Mouse (Mus musculus) brain, embryonic 14.5 days (tissue): Measurements from ENCODE around the gene Taf4. TPM values are rescaled to one million over a fixed set of nuclear protein-coding genes. Genes with fewer than 3 reads are reported as not detected.

Source experiments
- DNase-seq: peaks from one replicate; pipeline ENCODE4 v3.0.0-alpha.2; 2011; ENCODE audit warnings: low read depth
- CTCF ChIP-seq: fragments of 200-500 bp; IDR thresholded peaks from 2 replicates; pipeline ENCODE4 v1.5.1; 2012; ENCODE audit warnings: inconsistent platforms, mild to moderate bottlenecking, moderate library complexity, borderline replicate concordance; ENCODE audit not compliant: insufficient read depth, insufficient read length; ENCODE audit errors: extremely low read depth
- POLR2A ChIP-seq: fragments of 200-500 bp; IDR thresholded peaks from 2 replicates; pipeline ENCODE4 v1.6.1; 2012; ENCODE audit warnings: mild to moderate bottlenecking, inconsistent platforms, borderline replicate concordance; ENCODE audit not compliant: poor library complexity, insufficient read depth, insufficient read length, severe bottlenecking; ENCODE audit errors: extremely low read depth
- polyA plus RNA-seq: library from polyadenylated mRNA; depleted of rRNA; stranded (reverse); fragments of >200 nt; gene quantifications from 2 replicates; pipeline ENCODE4 v1.2.3, GENCODE M21; 2012

Gene Taf4
- polyA plus RNA-seq, 1 experiment: 20.8 TPM

DNA sequence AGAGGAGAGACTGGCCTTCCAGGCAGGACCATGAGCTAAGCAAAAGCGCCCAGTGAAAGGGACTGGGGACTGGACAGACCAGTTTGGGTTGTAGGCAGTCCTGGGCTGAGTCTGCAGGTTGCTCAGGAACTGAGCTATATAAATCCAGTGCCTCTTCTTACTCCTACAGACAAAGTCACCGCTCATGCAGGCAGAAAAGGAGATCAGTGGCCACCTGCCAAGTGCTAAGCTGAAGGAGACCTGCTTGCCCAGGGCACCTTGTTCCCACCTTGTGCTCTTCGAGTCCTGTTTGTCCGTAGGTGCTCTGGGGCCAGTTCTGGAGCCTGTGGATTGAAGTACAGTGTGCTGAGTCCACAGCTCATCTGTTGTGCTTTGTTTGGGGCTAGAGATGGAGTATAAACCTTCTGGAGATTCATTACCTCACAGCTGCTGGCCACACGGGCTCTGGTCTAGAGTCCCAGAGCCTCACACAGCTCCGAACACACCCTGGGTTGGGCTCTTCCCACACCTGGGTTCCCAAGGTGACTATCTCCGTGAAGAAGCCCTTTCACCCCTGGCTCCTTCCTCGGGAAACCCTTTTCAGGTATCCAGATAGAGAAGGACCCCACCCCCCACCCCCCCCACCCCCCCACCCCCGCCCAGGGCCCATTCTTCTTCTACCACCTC, 30.0 kb upstream of the Taf4 start:
- DNase-seq: no peak
- TF ChIP-seq CTCF (no peak), POLR2A (no peak)

- TF ChIP-seq POLR2A (no peak), CTCF (no peak)
- DNase-seq: no peak
These were observed 29.4 kb upstream of the Taf4 start for GRCm38 (mm10) chr2:180005656-180006351.

- DNase-seq: no peak
- TF ChIP-seq POLR2A (no peak), CTCF (no peak)
These were observed 25.2 kb upstream of the Taf4 start for GRCm38 (mm10) chr2:180001635-180002034.

GRCm38 (mm10) chr2:179998431-179998830, 22.0 kb upstream of the Taf4 start:
- no peak for DNase-seq
- no peak for TF ChIP-seq CTCF

DNA sequence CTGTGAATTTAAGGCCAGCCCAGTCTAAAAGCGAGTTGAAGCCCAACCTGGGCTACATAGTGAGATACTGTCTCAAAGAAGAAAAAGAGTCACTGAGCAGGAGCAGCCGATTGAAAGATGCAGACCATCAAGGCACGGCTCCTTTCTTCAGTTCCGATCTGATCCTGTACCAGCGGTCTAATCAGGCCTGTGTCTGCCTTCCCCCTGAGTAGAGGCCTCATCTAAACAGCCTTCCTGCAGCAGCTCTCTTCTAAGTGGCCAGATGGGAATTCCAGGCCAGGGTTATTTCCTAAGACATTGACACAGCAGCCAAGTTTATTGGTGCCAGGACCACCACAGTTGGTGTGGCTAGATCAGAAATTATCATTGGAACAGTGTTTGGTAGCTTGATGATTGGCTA, 16.6 kb upstream of the Taf4 start:
- no peak for DNase-seq
- TF ChIP-seq CTCF: no peak
- no peak for TF ChIP-seq POLR2A

DNA sequence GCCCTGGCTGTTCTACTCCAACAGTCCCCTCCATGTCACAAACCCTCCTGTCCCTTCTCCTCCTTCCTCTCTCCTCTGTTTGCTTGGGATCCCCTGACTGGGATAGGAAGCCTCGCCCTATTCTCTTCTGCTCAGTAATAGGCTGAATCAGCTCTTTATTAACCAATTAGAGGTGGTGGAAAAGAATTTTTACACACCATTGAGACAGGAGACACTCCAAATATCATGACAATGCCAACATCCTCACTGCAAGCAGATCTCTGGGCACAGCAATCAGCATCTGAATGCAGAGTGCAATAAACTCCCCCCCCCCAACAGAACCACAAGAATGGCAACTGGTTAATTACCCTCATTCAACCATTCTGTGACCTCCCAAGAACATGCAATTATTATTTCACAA, 12.7 kb upstream of the Taf4 start:
- no peak for TF ChIP-seq POLR2A
- no peak for TF ChIP-seq CTCF
- DNase-seq: no peak

DNA sequence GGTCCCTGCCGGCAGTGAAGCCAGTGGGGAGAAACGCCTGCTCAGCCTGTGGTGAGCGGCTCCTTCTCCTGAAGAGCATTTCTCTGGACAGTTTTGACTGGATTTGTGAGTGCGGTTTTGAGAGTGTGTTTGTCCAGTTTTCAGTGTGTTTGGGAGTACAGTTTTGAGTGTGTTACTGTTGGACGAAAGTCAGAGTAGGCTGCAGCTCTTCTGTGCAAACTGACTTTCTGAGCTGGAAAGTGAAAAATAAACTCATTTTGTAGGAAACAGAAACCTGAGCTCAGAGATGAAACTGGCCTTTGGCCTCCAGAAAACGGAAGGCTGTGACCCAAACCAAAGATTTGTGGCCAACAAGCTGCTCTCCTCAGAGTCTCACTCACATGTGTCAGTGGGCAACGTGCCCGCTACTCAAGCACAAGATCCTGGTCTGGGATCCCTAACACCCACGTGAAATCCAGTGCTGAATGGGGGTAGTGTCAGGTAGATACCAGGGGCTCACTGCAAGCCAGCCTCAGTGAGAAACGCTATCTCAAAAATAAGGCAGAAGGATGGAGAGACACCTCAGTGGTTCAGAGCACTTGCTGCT, 10.1 kb upstream of the Taf4 start:
- TF ChIP-seq CTCF (no peak), POLR2A (no peak)
- DNase-seq: no peak

DNA sequence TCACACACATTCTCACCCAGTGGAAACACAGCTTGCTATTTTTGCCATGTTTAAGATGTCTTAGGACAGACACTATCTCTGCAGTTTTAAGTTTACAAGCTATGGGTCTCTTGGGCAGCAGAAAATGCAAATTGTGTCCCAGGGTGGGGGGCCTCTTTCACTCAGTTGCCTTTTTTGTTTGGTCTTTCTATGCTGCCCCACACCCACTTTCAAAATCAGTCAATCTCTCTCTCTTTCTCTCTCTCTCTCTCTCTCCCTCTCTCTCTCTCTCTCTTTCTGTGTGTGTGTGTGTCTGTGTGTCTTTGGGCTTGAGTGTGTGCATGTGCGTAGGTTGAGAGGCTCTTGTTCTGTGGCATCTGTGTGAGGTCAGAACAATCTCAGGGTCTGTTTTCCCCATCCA, 9.2 kb upstream of the Taf4 start:
- TF ChIP-seq CTCF (no peak), POLR2A (no peak)
- DNase-seq: no peak

DNA sequence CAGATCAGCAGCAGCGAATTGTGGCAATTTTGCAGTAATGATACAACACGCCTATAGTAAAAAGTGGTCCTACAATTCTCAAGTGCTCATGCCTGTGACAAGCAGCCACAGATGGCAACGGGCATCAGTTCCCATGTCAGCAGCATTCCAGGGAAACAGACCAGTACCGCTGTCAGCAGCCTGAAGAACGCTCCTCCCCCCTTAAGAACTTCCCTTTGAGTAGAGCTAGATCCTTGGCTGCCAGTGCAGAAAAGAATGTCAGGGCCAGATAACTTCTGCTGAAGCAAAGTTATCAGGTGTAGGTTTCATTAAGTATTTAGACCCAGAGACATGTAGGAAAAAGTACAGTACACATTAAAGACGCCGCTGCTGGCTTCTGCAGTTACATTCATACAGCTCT, 8.4 kb upstream of the Taf4 start:
- TF ChIP-seq POLR2A (no peak), CTCF (no peak)
- DNase-seq: peak; percentile 37

- TF ChIP-seq CTCF: no peak
- TF ChIP-seq POLR2A: no peak
- DNase-seq: no peak
These were observed 6.3 kb upstream of the Taf4 start for GRCm38 (mm10) chr2:179982715-179983114.

GRCm38 (mm10) chr2:179980616-179981015, 4.2 kb upstream of the Taf4 start:
- TF ChIP-seq POLR2A (no peak), CTCF (no peak)
- no peak for DNase-seq

GRCm38 (mm10) chr2:179979836-179980235, 3.4 kb upstream of the Taf4 start:
- DNase-seq: no peak
- no peak for TF ChIP-seq CTCF
- no peak for TF ChIP-seq POLR2A
